Mouse (Mus musculus) cerebellum, adult 9-10 months (tissue): ENCODE measurements at regions not wholly inside any gene's neighbourhood (a gene's known extent, or its start where the extent isn't known, plus 50 kb on each side); places are given as distances from the start of the nearest gene placed in this dataset.
A peak's percentile ranks its signal among the peaks of the same experiment; 100 is the strongest.

Source experiments
- DNase-seq: peaks from one replicate; pipeline ENCODE4 v3.0.0; 2022

GRCm38 (mm10) chr6:13523463-13524202, 84.3 kb downstream of the Tmem168 start:
- DNase-seq: no peak

GRCm38 (mm10) chr6:13514126-13514525, 93.8 kb downstream of the Tmem168 start:
- DNase-seq: no peak

GRCm38 (mm10) chr6:13476493-13477129, 131.3 kb downstream of the Tmem168 start:
- DNase-seq: no peak

GRCm38 (mm10) chr6:13449160-13449787, 158.6 kb downstream of the Tmem168 start:
- no peak for DNase-seq

GRCm38 (mm10) chr6:13413768-13414167, 189.0 kb upstream of the Vwde start:
- DNase-seq: peak; percentile 2

- no peak for DNase-seq
These were observed 188.3 kb upstream of the Vwde start for GRCm38 (mm10) chr6:13413092-13413491.

GRCm38 (mm10) chr6:13384469-13384868, 159.7 kb upstream of the Vwde start:
- DNase-seq: no peak

- no peak for DNase-seq
These were observed 158.4 kb upstream of the Vwde start for GRCm38 (mm10) chr6:13383211-13383610.

GRCm38 (mm10) chr6:13380819-13381218, 156.1 kb upstream of the Vwde start:
- no peak for DNase-seq

- DNase-seq: no peak
These were observed 155.0 kb upstream of the Vwde start for GRCm38 (mm10) chr6:13379727-13380126.

GRCm38 (mm10) chr6:13373896-13374295, 149.1 kb upstream of the Vwde start:
- no peak for DNase-seq

GRCm38 (mm10) chr6:13369709-13370296, 145.0 kb upstream of the Vwde start:
- DNase-seq: no peak
